Mouse (Mus musculus): ENCODE results near the gene Il6st.

DNA sequence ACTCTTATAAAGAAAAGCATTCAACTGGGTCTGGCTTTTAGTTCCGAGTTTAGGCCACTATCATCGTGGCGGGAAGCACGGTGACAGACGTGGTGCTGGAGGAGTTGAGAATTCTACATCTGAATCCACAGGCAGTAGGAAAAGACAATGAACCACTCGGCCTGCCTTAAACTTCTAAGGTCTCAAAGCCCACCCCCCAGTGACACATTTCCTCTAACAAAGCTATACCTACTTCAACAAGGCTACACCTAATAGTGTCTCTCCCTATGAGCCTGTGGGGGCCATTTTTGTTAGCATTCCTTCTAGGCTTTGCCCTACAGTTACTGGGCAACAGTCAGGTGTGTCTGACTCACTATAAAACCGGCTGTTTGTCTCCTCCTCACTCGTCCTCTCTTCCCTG, 23.2 kb upstream of the Il6st start:
- TF ChIP-seq ZNF384 (IDR thresholded peaks at IDR 0.05; ENCODE audit: low read depth, low read length) (no peak), HCFC1 (IDR thresholded peaks at IDR 0.05; ENCODE audit: borderline replicate concordance, insufficient read depth, low read length) (no peak), ZC3H11A (IDR thresholded peaks at IDR 0.05; ENCODE audit: borderline replicate concordance, low read depth, low read length) (no peak), MAFK (IDR thresholded peaks at IDR 0.05; ENCODE audit: insufficient read depth, low read depth, low read length) (no peak)

Measured in ES-E14 (cell line).